In genomic region chr2:147415037-147415436, GRCm38 (mm10) we compare ENCODE assay signal across 26 mouse cellular contexts. TPM values are rescaled to one million over a fixed set of nuclear protein-coding genes. Genes with fewer than 3 reads are reported as not detected.
DNase-seq lines count a peak whose midpoint lies in the region; ATAC-seq and TF ChIP-seq lines count a peak whose summit lies in the region.
"Had no signal": no experiment of that assay in that cellular context is flagged by ENCODE, and none has a peak within 500 bp of the region (broad histone marks: within the 10 kb centered on the region; RNA-seq: fewer than 3 reads in every experiment).

No protein-coding gene starts in this region.

- H3K27me3 ChIP-seq in kidney, postnatal 0 days (ENCODE audit: insufficient read depth, low read length), result no peaks in the 10 kb centered on the region
- H3K27me3 ChIP-seq in midbrain, postnatal 0 days (ENCODE audit: insufficient read depth, low read length), result no peaks in the 10 kb centered on the region
- no peaks in the 10 kb centered on the region for H3K27me3 ChIP-seq in midbrain, embryonic 10.5 days (ENCODE audit: low read depth, poor library complexity, severe bottlenecking)
- H3K27me3 ChIP-seq in stomach, postnatal 0 days (ENCODE audit: control insufficient read depth, insufficient read depth, low read length), result no peaks in the 10 kb centered on the region
- H3K27me3 ChIP-seq: embryonic facial prominence, embryonic 12.5 days; embryonic facial prominence, embryonic 15.5 days; forebrain, embryonic 15.5 days; heart, embryonic 12.5 days; hindbrain, embryonic 13.5 days had no signal

- no peaks in the 10 kb centered on the region for H3K4me1 ChIP-seq in kidney, postnatal 0 days (replicated peaks; ENCODE audit: insufficient read depth, low read length)
- H3K4me1 ChIP-seq in midbrain, postnatal 0 days (ENCODE audit: insufficient read depth, low read length), result no peaks in the 10 kb centered on the region
- no peaks in the 10 kb centered on the region for H3K4me1 ChIP-seq in midbrain, embryonic 10.5 days
- no peaks in the 10 kb centered on the region for H3K4me1 ChIP-seq in stomach, postnatal 0 days (replicated peaks; ENCODE audit: control insufficient read depth, insufficient read depth)
- H3K4me1 ChIP-seq: embryonic facial prominence, embryonic 12.5 days; embryonic facial prominence, embryonic 15.5 days; forebrain, embryonic 15.5 days; heart, embryonic 12.5 days; heart, embryonic 15.5 days; hindbrain, embryonic 10.5 days; hindbrain, embryonic 13.5 days had no signal

- H3K9me3 ChIP-seq in kidney, postnatal 0 days (replicated peaks; ENCODE audit: low read length), result no peaks in the 10 kb centered on the region
- no peaks in the 10 kb centered on the region for H3K9me3 ChIP-seq in midbrain, postnatal 0 days (ENCODE audit: low read length)
- H3K9me3 ChIP-seq in midbrain, embryonic 10.5 days (replicated peaks), result no peaks in the 10 kb centered on the region
- no peaks in the 10 kb centered on the region for H3K9me3 ChIP-seq in stomach, postnatal 0 days (ENCODE audit: control insufficient read depth, low read length)
- H3K9me3 ChIP-seq: embryonic facial prominence, embryonic 12.5 days; embryonic facial prominence, embryonic 15.5 days; forebrain, embryonic 15.5 days; heart, embryonic 12.5 days; heart, embryonic 15.5 days; hindbrain, embryonic 10.5 days; hindbrain, embryonic 13.5 days had no signal

- H3K9ac ChIP-seq in kidney, postnatal 0 days (ENCODE audit: low read depth, low read length), result no peak overlapping the region
- H3K9ac ChIP-seq in midbrain, postnatal 0 days (replicated peaks; ENCODE audit: low read length, poor library complexity, severe bottlenecking), result no peak overlapping the region
- H3K9ac ChIP-seq in stomach, postnatal 0 days (ENCODE audit: low read length), result no peak overlapping the region
- H3K9ac ChIP-seq: embryonic facial prominence, embryonic 12.5 days; embryonic facial prominence, embryonic 15.5 days; forebrain, embryonic 15.5 days; heart, embryonic 12.5 days; heart, embryonic 15.5 days; hindbrain, embryonic 13.5 days had no signal

- H3K36me3 ChIP-seq in kidney, postnatal 0 days (ENCODE audit: insufficient read depth, low read length), result no peaks in the 10 kb centered on the region
- H3K36me3 ChIP-seq in midbrain, postnatal 0 days (ENCODE audit: insufficient read depth, low read length), result no peaks in the 10 kb centered on the region
- no peaks in the 10 kb centered on the region for H3K36me3 ChIP-seq in midbrain, embryonic 10.5 days
- H3K36me3 ChIP-seq in stomach, postnatal 0 days (ENCODE audit: control insufficient read depth, insufficient read depth, low read length), result no peaks in the 10 kb centered on the region
- H3K36me3 ChIP-seq: embryonic facial prominence, embryonic 12.5 days; embryonic facial prominence, embryonic 15.5 days; forebrain, embryonic 15.5 days; heart, embryonic 12.5 days; heart, embryonic 15.5 days; hindbrain, embryonic 10.5 days; hindbrain, embryonic 13.5 days had no signal

- WGBS in kidney, postnatal 0 days, result 97% methylated on average over 3 of the region's 3 CpGs
- WGBS in midbrain, postnatal 0 days, result 96% methylated on average over 3 of the region's 3 CpGs
- WGBS in midbrain, embryonic 10.5 days, result 92% methylated on average over 3 of the region's 3 CpGs
- WGBS in stomach, postnatal 0 days, result 93% methylated on average over 3 of the region's 3 CpGs

- DNase-seq in kidney, postnatal 0 days (ENCODE audit: low spot score), result no peak
- DNase-seq in kidney, postnatal 36 days, result no peak
- no peak for DNase-seq in midbrain, postnatal 0 days (ENCODE audit: low spot score)
- DNase-seq in midbrain, embryonic 10.5 days (ENCODE audit: low spot score), result no peak
- no peak for DNase-seq in stomach, postnatal 0 days (ENCODE audit: low spot score)
- DNase-seq in embryo, embryonic 9.5 days (ENCODE audit: extremely low spot score), result no peak
- DNase-seq: adrenal gland, adult 8-10 months; adrenal gland, postnatal 25 days; cerebellum, adult 18-20 months; cerebellum, adult 9-10 months; cerebellum, postnatal 14 days; gastrocnemius, postnatal 10 days; gastrocnemius, postnatal 36 days; heart, postnatal 10 days; heart, postnatal 36 days had no signal

- TF ChIP-seq CTCF in kidney, postnatal 0 days (IDR thresholded peaks at IDR 0.05; ENCODE audit: low read depth), result 0 out of 2 replicates have a peak, but pooled peaks have one; percentile 17
- TF ChIP-seq CTCF in midbrain, postnatal 0 days (IDR thresholded peaks at IDR 0.05), result peak; percentile 16; the same call in 1 of the 2 replicates
- 0 out of 2 replicates have a peak, but pooled peaks have one; percentile 23 for TF ChIP-seq CTCF in stomach, postnatal 0 days (IDR thresholded peaks at IDR 0.05; ENCODE audit: low read depth)

- no peak for ATAC-seq in kidney, postnatal 0 days (replicated peaks; ENCODE audit: low FRiP score, low read depth)
- no peak for ATAC-seq in midbrain, postnatal 0 days (ENCODE audit: low FRiP score)
- ATAC-seq in stomach, postnatal 0 days (ENCODE audit: low FRiP score, low TSS enrichment), result no peak
- ATAC-seq: activated CD4-positive, CD25-positive, alpha-beta regulatory T cell, adult 4 months; forebrain, embryonic 15.5 days; hindbrain, embryonic 16.5 days had no signal

- H3K4me2 ChIP-seq in kidney, postnatal 0 days (ENCODE audit: low read length), result no peak overlapping the region
- H3K4me2 ChIP-seq in midbrain, postnatal 0 days (ENCODE audit: low read depth, low read length, poor library complexity, severe bottlenecking), result no peak overlapping the region
- no peak overlapping the region for H3K4me2 ChIP-seq in stomach, postnatal 0 days (replicated peaks; ENCODE audit: low read depth)
- H3K4me2 ChIP-seq: embryonic facial prominence, embryonic 12.5 days; embryonic facial prominence, embryonic 15.5 days; forebrain, embryonic 15.5 days; heart, embryonic 12.5 days; heart, embryonic 15.5 days; hindbrain, embryonic 13.5 days had no signal

- H3K27ac ChIP-seq in kidney, postnatal 0 days, result no peak overlapping the region
- no peak overlapping the region for H3K27ac ChIP-seq in midbrain, postnatal 0 days (ENCODE audit: low read depth, low read length)
- no peak overlapping the region for H3K27ac ChIP-seq in midbrain, embryonic 10.5 days (replicated peaks)
- no peak overlapping the region for H3K27ac ChIP-seq in stomach, postnatal 0 days (replicated peaks)
- H3K27ac ChIP-seq: embryonic facial prominence, embryonic 12.5 days; embryonic facial prominence, embryonic 15.5 days; forebrain, embryonic 15.5 days; heart, embryonic 15.5 days; hindbrain, embryonic 10.5 days; hindbrain, embryonic 13.5 days had no signal

- no peak for TF ChIP-seq EP300 in stomach, postnatal 0 days (optimal IDR thresholded peaks at IDR 0.05)

- no peak overlapping the region for H3K4me3 ChIP-seq in kidney, postnatal 0 days (replicated peaks; ENCODE audit: low read depth, low read length)
- no peak overlapping the region for H3K4me3 ChIP-seq in midbrain, postnatal 0 days (ENCODE audit: low read depth, low read length)
- no peak overlapping the region for H3K4me3 ChIP-seq in midbrain, embryonic 10.5 days
- H3K4me3 ChIP-seq in stomach, postnatal 0 days (ENCODE audit: low read depth, low read length), result no peak overlapping the region
- H3K4me3 ChIP-seq: embryonic facial prominence, embryonic 12.5 days; embryonic facial prominence, embryonic 15.5 days; forebrain, embryonic 15.5 days; heart, embryonic 12.5 days; heart, embryonic 15.5 days; hindbrain, embryonic 10.5 days; hindbrain, embryonic 13.5 days had no signal

RNA-seq across cellular contexts. Expression of gene Pax1, which starts 53.3 kb away (rescaled TPM):
- not detected in 2 replicates for polyA plus RNA-seq in kidney, postnatal 0 days (2015; fragmentation: Nextera tagmentation; extraction: Ambion mirVana)
- 0.49 TPM in 1 of 2 replicates, not detected in the other for total RNA-seq in midbrain, postnatal 0 days (2014; rRNA removed)
- polyA plus RNA-seq in midbrain, postnatal 0 days (2015; fragmentation: Nextera tagmentation; extraction: Ambion mirVana), result not detected in 2 replicates
- 0.05 and 0.15 TPM in 2 replicates for polyA plus RNA-seq in midbrain, embryonic 10.5 days (2016; fragmentation: Nextera tagmentation; extraction: Ambion mirVana)
- not detected in 2 replicates for polyA plus RNA-seq in stomach, postnatal 0 days (2015; fragmentation: Nextera tagmentation; extraction: Ambion mirVana)
- total RNA-seq: adrenal gland, adult 8-10 months; adrenal gland, postnatal 25 days; gastrocnemius, adult 18-20 months; granulocyte monocyte progenitor cell, adult 5-6 weeks; heart, postnatal 10 days; heart, postnatal 36 days had no signal
- polyA plus RNA-seq: activated CD4-positive, CD25-positive, alpha-beta regulatory T cell, adult 4 months; forebrain, embryonic 15.5 days; heart, embryonic 12.5 days; hindbrain, embryonic 16.5 days had no signal
